Mouse (Mus musculus): ENCODE measurements around the gene Mob2. TPM values are rescaled to one million over a fixed set of nuclear protein-coding genes. Genes with fewer than 3 reads are reported as not detected.

Gene Mob2
- 10 to 100 TPM; 28.4 to 29.9 TPM for total RNA-seq (2021)

GRCm38 (mm10) chr7:142060931-142061565 lies at the start of gene Mob2:
Mob2 (minus strand) TSS chr7:142061065.
- peak; percentile 89 to 93 for DNase-seq

DNA sequence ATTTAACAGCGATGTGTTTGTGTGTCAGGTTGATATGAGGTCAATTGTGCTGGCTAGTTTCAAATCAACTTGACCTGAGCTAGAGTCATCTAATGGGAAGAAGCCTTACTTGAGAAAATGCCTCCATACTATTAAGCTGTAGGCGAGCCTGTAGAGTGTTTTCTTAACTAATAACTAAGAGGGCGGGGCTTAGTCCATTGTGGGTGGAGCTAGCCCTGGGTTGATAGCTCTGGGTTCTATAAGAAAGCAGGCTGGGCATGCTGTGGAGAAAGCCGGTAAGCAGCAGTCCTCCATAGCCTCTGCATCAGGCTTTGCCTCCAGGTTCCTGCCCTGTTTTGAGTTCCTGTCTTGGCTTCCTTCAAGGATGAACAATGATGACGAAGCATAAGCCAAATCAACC lies 43.9 kb upstream of the Mob2 start:
- no peak for DNase-seq

DNA sequence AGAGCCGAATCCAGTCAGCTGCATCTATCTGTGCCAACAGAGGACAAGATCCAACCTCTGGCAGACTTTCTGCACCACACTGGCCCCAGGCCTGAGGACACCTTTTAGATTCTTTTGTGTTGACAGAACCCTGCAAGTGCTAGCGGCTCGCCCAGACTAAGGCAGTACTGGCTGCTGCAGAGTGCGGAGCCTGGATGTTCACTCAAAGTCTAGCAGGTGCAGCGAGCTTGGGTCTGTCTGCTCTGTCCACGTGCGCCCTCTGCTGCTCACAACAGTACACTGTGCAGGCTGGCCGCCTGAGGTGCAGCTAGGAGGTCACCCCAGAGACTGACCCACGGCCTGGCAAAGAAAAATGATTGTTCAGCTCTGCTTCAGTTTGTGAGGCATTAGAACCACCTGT lies 36.9 kb upstream of the Mob2 start:
- peak; percentile 69 to 77 for DNase-seq

DNA sequence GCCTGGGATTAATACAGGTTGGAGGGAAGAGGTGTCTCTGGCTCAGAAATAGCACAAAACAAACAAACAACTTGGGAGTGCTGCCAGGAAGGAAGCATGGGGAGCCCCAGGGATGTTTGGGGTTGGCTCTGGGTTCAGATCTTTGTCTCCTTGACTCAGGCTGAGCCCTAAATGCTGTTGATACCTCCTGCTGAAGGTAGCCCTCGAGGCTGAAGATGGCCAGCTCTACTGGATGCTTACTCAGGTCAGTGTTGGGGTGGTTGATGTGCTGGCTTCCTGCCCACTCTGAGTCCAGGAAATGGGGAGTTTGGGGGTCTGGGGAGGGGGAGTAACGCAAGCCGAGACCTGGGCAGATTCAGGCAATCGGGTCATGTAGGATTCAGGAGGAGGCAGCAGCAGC lies 35.8 kb upstream of the Mob2 start:
- no peak for DNase-seq

DNA sequence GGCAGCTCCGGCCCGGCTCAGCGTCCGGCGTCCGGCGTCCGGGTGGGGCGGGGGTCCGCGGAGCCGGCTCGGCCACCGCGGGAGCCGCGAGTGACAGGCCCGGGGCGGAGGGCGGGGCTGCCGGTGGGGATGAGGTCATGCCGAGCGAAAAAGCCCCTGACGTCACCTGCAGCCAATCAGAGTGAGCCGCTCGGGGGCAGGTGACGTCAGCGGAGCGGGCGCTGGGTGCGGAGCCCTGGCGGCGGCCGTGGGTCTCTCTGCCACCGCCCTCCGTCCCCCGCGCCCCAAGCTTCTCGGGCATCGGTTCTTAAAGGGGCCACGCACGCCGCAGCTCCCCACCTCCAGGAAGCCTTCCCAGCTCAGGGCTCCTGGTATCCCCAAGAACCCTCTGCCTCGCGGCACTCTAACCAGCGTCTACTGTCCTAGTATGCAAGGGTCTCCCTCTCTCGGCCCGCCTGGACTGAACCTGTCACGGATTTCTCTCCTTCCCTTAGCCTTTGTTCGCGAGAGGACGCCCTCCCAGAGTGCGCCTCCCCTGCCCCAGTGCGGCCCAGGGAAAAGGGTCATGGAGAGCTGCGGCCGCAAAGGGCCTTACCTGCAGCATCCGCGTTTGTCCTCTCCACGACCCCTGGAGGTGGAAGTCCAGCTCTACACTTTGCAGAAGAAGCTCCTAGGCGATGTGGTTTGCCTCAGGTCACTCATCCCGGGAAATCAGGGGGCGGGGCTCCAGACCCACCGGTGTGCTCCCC lies 34.5 kb upstream of the Mob2 start, which contains the start of gene Dusp8:
Dusp8 (minus strand) TSS at position 661 of the 749 bp plus-strand sequence.
- DNase-seq, result peak; percentile 94 to 96

- DNase-seq, result peak; percentile 63 to 69
Observed at GRCm38 (mm10) chr7:142094301-142095143, 33.7 kb upstream of the Mob2 start.

DNA sequence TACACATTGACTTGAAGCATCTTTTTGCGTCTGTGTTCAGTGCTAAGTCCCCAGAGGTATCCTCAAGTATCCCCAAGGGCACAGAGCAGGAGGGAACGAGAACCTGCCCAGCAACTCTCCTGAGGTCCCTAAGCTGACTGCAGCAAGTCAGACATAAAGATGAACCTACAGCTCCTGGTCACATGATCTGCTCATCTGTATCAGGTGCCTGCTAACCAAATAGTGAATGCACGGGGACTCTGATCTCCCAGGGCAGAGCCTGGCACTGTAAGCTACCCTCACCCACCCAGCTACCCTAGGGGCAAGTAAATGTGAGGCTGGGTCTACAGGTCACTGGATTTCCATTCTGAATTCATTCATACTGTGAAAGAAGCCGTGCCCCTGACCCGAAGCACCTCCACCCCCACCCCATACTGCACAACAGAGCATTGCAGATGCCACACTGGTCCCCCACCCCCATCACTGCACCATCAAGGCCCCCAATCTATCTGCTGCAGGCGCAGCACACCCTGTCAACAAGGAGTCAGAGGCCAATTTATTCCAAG lies 32.9 kb upstream of the Mob2 start:
- DNase-seq, result no peak

- no peak for DNase-seq
Observed at GRCm38 (mm10) chr7:142092991-142093390, 32.1 kb upstream of the Mob2 start.

DNA sequence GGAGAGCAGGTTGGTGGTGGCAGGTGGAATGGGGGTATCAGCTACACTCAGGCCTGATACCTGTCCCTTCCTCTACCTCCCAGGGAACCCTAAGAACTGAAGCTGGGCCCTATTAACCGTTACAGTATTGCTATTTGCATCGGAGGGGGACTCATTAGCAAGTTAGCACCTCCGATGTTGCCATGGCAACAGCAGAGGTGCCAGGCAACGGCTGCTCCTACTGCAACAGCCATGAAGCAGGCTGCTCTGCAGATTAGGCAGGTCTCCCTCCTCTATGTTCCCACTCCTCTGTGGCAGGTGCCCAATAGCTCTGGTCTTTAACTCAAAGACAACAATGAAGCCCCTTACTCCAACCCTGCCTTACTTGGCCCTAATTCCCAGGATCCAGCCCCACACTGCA lies 31.0 kb upstream of the Mob2 start:
- peak in 1 of 2 experiments; percentile 54 for DNase-seq

GRCm38 (mm10) chr7:142089648-142090447 lies 29.0 kb upstream of the Mob2 start:
- no peak for DNase-seq

DNA sequence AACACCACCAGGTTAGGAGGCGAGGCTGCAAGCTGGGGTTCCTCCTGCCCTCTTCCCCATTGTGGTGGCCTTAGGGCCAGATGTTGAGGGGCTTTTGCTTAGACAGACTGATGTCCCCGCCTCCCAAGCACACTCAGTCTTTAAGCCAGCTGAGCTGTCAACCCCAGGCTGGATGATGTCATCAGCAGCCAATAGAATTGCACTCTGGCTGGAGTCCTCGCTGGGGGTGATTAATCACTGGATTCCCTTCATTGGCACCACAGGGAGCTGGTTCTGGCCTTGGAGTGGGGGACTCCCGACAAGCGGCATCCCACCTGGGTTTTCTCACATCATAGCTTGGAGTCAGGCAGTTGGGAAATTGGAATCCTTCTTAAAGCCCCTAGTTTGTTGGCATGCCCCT lies 28.0 kb upstream of the Mob2 start:
- DNase-seq, result peak; percentile 66 to 70

- no peak for DNase-seq
Observed at GRCm38 (mm10) chr7:142087069-142087652, 26.3 kb upstream of the Mob2 start.

DNA sequence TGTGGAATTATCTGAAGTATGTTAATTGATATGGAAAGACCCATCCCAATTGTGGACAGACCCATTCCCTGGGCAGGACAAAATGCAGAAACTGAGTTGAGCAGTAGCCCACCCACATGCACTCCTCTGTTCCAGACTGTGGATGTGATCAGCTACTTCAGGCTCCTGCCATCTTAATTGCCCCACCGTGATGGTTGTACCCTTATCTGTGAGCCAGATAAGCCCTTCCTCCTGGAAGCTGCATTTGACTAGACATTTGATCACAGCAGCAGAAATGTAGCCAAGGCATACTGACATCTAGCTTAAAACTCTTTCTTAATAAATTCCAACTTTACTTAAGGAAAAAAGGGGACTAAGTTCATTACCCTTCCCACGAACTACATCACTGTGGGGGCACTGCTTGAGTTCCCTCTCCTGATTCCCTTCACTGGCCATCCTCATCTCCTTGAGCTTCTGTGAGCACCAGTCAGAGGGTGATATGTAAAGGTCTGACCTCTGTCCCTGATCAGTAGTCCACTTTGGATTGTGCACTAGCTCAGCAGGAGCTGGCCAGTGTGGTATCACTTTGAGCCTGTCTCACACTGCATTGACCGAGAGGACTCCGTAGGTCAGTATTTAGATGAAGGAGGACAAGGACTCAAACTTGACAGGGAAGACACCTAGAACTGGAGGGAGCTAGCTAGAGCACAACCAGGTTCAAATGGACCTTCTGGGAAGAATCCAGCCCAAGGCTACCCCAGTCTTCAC lies 25.5 kb upstream of the Mob2 start:
- no peak for DNase-seq

GRCm38 (mm10) chr7:142084820-142085219 lies 24.0 kb upstream of the Mob2 start:
- DNase-seq, result no peak

DNA sequence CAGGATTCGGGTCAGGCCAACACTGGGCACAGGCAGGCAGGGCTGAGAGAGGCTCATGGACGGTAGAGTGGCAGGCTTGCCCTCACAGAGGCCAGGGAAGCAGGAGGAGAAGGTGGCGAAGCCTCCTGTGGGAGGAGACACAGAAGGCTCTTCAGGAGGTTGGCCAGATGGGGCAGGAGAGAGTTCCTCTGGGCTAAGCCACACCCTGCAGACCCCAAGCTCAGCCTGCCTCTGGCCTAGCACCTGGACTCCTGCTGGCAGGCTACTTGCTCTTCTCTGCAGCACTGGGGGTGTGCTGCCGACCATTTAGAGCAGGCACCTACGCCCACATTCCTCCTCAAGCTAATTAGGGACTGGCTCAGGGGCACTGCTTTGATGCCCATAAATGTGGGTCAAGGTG lies 23.5 kb upstream of the Mob2 start:
- no peak for DNase-seq

- DNase-seq, result no peak
Observed at GRCm38 (mm10) chr7:142083588-142084317, 22.9 kb upstream of the Mob2 start.

GRCm38 (mm10) chr7:142082607-142083006 lies 21.7 kb upstream of the Mob2 start:
- DNase-seq, result no peak

DNA sequence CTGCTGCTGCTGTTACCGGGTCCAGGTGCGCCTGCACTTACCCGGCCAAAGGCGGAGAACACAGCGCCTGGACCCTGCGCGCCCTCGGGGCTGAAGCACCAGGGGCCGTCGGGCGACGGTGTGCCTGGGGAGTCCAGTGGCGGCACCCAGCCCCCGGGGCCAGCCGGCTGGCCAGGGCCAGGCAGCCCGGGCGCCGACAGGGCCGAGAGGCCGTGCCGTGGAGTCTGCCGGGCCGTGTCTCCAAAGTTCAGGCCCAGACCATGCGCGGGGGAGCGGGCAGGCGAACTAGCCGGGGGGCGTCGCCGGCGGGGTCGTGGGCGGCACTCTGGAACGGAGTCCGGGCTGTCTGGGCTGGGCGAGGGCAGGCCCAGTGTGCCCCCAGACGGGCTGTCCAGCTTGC lies 21.3 kb upstream of the Mob2 start:
- DNase-seq, result no peak

DNA sequence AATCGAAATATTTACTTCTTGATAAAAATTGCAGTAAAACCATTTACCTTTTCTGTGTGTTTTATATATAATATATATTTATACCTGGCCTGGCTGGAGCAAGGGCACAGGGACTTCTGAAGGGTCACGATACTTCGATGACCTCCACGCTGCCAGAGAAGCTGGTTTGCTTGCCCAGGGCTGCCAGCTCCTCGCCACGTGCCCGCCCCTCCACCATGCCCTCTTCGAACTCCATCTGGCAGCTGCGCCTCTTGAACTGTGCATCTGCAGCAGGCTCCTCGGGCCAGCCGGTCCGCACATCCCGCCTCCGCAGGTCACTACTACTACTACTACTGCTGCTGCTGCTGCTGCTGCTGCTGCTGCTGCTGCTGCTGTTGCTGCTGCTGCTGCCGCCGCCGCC lies 20.9 kb upstream of the Mob2 start:
- no peak for DNase-seq

- no peak for DNase-seq
Observed at GRCm38 (mm10) chr7:142080876-142081275, 20.0 kb upstream of the Mob2 start.

Measured in layer of hippocampus, postnatal 36 days (tissue).